Mouse (Mus musculus) 3134 (cell line): ENCODE measurements around the gene Mlec.
"Not testable (repeated sequence)": the region's sequence is repeated elsewhere in the genome, so short reads cannot be mapped to it uniquely, and the experiment has no call there.

Source experiments
- DNase-seq: peaks from one replicate; pipeline ENCODE4 v3.0.0-alpha.2; 2011; ENCODE audit warnings: low spot score; ENCODE audit not compliant: insufficient read length; ENCODE audit errors: extremely low read depth

Mlec gene

GRCm38 (mm10) chr5:115152132-115152956 lies 5.6 kb downstream of the Mlec start:
- no peak for DNase-seq

- no peak for DNase-seq
These were observed 6.5 kb downstream of the Mlec start for GRCm38 (mm10) chr5:115151457-115151856.

GRCm38 (mm10) chr5:115150991-115151390 lies 7.0 kb downstream of the Mlec start:
- no peak for DNase-seq

- DNase-seq, result no peak
These were observed 8.1 kb downstream of the Mlec start for GRCm38 (mm10) chr5:115149675-115150459.

- DNase-seq, result not testable (repeated sequence)
These were observed 9.1 kb downstream of the Mlec start for GRCm38 (mm10) chr5:115148872-115149271.

GRCm38 (mm10) chr5:115148378-115148777 lies 9.6 kb downstream of the Mlec start:
- no peak for DNase-seq

GRCm38 (mm10) chr5:115147388-115147787 lies 10.6 kb downstream of the Mlec start:
- no peak for DNase-seq

GRCm38 (mm10) chr5:115146747-115147130 lies 11.2 kb downstream of the Mlec start:
- DNase-seq, result no peak

GRCm38 (mm10) chr5:115145976-115146746 lies 11.8 kb downstream of the Mlec start:
- no peak for DNase-seq

- DNase-seq, result no peak
These were observed 12.6 kb downstream of the Mlec start for GRCm38 (mm10) chr5:115145253-115145968.

GRCm38 (mm10) chr5:115144471-115144870 lies 13.5 kb downstream of the Mlec start:
- no peak for DNase-seq

DNA sequence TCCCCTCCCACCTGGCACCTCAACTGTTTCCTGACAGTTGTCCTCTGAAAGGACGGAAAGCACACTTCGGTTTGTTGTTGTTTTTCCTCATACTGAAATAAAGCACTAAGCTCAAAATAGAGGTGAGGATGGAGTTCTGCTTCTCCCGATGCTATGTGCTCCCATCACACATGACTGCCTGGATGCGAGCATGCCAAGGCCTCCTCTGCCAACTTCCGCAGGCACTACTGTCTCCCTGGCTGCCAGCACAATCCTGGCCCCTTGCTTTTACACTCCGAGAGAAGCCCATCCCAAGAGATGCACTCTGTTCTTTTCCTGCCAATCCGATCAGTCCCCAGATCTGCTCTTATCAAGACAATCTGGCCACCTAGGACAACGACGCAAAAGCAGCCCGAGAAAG lies 14.4 kb downstream of the Mlec start:
- no peak for DNase-seq

DNA sequence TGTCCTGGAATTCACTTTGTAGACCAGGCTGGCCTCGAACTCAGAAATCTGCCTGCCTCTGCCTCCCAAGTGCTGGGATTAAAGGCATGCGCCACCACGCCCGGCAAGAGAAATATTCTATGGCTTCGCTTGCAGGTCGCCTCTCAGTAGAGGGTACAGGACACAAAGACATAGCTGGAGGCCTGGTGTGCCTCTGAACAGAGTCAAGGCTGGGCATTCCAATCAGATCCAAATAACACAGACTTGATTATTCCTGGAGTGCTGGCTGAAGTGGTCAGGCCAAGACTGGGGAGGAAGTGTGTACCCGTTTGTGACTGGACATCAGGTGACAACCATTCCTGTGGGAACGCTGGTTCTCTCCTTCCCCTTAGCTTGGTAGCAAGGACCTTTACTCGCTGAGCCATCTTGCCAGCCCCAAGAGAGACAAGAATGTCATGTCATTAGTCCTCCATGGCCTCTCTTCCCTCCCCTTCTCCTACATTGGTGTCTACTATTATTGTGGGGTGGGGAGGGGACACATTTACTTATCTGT lies 15.7 kb downstream of the Mlec start:
- DNase-seq, result no peak

DNA sequence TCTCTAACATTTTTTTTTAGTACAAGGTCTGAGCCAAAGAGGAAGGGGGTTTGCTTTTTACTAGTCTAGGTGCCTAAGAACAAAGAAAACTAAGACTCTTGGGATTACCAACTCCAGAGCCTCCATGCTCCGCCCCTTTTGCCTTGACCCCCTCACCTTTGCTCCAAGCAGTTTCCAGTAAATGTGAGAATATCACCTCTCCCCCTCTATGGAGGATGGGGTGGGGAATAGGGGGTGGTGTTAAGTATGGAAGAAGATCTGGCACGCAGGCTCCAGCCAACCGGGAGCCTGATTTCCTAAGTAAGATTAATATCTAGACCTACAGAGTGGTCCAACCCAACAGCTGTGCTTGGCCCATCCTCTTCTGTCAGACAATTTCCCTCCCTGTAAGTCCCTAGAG lies 17.3 kb downstream of the Mlec start:
- no peak for DNase-seq

- DNase-seq, result no peak
These were observed 18.9 kb downstream of the Mlec start for GRCm38 (mm10) chr5:115139124-115139523.

DNA sequence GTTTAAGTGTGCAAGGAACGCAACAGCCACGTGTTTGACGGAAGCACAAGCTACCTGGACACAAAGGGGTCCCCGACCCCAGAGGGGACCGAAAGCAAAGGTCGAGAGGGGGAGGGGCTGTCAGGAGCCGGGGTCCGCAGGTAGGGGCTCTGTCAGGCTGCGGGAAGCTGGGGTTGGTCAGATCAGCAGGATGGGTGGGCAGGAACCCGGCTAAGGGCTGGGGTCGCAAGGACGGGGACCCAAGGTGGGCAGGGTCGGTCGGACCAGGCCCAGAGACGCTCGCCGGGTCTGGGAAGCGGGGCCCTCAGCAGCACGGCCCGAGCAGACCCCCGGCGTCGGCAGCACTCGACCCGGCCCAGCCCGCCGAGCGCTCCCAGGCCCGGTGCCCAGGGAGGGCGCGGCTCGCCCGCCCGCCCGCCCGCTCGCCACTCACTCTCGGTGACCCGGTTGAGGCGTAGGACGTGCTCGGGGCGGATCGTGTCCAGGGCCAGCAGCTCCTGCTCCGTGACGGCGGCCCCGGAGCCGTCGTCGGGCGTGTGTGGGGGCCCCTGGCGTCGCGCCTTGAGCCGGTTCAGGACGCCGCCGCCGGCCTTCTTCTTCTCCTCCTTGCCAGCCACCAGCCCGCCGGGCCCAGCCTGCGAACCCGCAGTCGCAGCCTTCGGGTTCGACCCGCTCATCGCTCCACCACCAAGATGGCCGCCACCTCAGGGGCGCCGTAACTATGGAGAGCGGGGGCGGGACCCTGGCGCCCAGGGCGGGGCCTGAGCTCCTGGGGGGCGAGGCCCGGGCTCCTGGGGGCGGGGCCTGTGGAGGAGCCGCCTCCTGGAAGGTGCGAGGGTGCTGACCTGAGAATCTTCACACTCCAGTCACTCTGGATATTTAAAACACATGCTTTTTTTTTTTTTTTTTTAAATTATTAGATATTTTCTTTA lies 23.5 kb downstream of the Mlec start, which contains the start of gene Unc119b:
Unc119b (minus strand) TSS at position 742 of the 932 bp plus-strand sequence.
- DNase-seq, result peak; percentile 86

DNA sequence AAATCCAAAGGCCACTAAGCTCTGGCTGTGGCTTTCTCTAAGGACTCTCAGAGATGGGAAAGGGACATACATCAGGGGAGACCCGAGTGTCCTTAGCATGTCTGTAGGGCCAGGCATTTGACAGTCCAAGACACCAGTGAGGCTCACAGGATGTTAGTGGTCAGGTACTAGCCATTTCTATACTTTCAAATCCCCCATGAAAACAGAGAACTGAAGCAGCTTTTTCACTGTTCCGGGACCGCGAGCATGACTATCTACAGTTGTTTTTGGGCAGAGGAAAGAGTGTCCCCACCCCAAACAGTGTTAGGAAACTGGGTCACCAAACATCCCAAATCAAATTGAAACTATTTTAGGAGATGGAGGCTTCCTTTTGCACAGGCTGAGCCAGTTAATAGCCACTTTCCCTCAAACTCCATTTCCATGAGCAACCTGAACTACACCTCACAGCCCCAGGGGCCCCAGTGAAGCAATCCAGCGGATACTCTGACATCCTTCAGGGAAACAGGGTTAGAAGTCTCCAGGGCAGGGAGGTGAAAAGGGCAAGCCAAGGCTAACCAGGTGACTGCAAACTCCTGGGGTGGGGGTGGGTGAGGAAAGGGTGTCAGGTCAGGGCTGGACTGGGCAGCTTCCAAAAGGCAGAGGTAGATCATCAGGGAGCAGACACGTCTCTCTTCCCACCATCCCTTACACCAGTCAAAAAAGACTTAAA lies 24.5 kb downstream of the Mlec start:
- DNase-seq, result no peak

DNA sequence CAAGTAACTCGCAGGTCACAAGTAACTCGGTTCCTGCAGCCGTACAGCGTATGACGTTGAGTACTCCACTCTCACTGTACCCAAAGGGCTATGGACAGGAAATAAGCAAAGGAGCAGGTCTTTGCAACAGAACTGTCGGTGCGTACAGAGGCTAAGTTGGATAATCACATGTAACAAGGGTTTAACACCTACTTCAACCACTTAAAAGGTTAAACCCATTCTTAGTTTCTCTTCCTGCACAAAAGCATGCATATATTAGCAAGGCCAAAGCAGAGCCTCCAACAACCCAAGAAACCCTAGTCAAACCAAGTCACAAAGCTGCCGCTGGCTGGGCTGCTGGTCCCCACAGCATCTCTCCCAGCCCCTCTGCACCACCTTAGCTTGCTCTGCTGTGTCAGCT lies 25.5 kb downstream of the Mlec start:
- no peak for DNase-seq
